Mouse (Mus musculus): Measurements from ENCODE around the gene Kcnj1.

DNA sequence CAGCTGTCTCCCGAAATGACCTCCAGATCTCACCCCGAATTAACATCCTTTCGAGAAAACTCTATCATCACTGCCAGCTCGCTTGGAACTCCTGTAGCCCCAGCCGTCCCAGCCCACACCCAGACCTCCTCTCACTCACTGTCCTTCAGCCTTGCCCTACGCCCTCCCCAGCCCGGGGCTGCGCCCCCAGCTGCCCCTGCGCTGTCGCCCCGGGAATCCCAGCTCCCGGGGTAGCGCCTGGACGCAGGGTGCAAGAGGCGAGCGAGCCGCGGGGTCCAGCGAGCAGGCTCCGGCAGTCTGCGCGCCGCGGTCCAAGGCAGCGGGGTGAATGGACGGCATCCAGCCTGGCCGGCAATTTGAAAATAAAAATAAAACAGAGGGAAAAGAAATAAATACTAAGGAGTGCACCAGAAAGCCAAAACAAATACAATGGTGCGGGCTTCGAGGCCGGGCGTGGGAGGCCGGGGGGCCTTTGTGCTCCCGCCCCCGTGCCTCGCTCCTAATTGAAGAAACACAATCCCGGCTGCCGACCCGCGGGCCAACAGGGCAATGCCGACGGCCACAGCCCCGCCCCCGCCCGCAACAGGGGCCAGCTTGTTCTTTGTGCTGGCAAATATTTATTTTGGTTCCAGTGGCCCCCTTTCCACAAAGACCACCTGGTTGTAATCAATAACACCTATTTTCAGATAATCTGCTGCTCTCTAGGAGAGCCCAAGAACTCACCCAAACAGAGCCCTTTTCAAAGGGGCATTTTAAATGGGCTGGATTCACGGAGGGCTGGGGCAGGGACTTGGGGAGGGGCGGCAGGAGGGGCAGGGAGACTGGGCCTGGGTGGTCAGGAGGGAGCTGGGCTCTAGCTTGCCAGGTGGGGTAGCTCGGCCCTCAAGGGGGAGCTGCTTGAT lies 37.0 kb downstream of the Kcnj1 start:
- TF ChIP-seq CTCF (IDR thresholded peaks at IDR 0.05; ENCODE audit: borderline replicate concordance, insufficient read depth, low read depth, low read length) (no peak), POLR2A (IDR thresholded peaks at IDR 0.05; ENCODE audit: borderline replicate concordance, insufficient read depth, low read length) (no peak)

Measured in cerebellum, adult 2 months (tissue).